Mouse (Mus musculus) cerebellum, postnatal 25 days (tissue): Measurements from ENCODE around the gene Mapk1ip1l.

ENCODE experiments used
- DNase-seq, 2 experiments: peaks; one replicate each; pipeline ENCODE4 v3.0.0; 2021; ENCODE audit warnings: mixed read lengths in 2 of 2

The Mapk1ip1l gene

DNA sequence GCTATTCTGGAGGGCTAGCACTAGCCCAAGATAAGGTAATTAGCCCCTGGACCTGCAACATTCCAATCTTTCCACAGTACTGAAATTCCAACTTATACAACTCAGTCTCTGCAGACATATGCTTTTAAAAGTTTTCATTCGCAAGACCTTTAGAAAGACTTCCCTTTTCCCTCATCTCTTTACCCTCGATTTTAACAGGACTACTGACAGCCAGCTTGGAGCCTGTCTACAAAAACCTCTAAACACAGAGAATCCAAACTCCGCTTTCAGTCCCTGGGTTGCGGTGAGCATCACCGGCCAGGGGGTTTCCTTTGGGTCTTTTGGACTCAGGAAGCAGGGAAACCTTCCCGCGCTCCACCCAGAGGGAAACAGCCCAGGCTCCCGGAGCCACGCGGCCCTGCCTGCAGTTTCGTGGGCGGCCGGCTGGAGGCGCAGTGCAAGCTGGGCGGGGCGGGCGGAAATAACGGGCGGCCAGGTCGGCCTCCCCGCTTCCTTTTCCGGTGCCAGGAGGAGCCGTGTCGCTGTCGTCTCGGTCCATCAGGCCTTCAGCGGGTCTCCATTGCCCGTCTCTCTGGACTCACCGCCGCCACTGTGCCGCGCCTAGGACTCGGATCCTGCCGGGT is at the start of gene Mapk1ip1l:
Mapk1ip1l (plus strand) TSS at position 482 of the 623 bp plus-strand sequence.
- peak; percentile 93 to 96 for DNase-seq

DNA sequence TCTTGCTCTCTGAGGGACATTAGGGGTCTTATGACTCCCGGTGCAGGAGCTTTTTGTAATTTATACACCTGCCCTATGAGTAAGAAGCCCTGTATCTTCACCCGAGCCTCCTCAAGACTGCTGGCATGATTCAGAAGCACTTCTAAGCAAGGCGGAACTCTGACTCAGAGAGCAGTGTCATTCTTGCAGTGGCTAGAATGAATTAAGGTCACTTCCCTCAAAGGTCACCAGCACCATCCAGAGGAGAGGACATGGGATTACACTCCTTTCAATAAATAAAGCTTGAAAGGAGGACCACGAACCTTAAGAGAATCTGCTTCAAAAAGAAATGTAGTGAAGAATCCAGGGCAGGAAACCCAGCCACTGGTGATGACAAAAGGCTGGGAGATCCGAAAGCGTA is 48.2 kb upstream of the Mapk1ip1l start:
- DNase-seq = no peak

DNA sequence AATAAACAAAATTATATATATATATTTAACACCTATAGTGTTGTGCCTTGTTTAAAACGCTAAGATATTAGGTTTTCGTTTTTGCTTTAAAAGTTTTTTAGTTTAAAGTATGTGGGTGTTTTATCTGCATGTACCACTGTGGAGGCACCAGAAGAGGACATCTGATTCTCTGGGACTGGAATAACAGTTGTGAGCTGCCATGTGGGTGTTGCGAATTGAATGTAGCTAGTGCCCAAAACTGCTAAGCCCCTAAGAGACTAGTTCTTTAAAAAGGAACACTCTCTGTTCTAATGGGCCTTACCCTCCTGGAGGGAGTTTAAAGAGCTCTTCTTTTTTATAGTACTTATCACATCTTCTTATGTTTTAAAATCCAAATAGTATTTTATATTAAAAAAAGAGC is 33.2 kb upstream of the Mapk1ip1l start:
- DNase-seq = no peak

DNA sequence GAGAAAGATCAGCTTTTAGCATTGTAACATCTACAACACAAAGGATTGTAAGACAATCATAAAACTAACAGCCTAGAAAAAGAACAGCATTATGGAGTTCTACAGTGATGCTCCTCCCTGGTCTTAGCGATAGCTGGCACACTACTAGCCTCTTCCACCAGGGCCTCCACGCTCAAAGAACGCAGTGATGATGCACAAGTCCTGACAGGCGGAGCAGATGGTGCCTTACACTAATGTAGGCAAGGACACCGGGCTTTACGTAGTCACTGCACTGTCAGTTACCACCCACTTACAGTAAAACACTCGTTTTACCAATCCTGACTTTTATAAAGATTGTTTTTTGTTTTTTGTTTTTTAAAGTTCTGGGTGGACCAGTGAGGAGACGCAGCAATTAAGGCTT is 32.2 kb upstream of the Mapk1ip1l start:
- no peak for DNase-seq

DNA sequence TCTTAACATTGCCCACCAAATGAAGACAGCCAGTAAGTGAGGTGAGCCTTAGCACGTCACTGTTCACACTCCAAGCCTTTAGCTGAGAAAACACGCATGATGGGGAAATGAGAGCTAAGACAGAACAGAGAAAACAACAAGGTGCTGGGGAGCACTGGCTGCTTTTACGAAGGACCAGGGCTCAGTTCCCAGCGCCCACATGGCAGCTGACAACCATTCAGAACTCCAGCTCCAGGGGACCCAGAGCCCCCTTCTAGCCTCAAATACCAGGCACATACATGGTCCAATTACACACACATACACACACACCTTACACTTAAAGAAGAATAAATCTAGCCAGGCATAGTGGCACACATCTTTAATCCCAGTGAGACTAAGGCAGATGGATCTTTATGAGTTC is 29.0 kb upstream of the Mapk1ip1l start:
- no peak for DNase-seq

DNA sequence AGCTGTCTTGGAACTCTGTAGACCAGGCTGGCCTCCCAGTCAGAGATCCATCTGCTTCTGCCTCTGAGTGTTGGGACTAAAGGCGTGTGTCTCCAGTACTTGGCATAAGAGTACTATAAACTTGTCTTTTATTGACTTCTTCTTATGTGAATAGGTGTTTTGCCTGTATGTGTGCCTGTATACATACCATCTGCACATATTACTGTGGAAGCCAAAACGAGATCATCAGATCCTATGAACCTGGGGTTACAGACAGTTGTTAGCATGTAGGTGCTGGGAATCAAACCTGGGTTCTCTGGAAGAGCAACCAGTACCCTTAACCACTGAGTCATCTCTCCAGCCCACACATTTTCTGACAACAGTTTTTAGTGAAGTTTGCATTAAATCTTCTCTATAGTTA is 28.4 kb upstream of the Mapk1ip1l start:
- DNase-seq = no peak

DNA sequence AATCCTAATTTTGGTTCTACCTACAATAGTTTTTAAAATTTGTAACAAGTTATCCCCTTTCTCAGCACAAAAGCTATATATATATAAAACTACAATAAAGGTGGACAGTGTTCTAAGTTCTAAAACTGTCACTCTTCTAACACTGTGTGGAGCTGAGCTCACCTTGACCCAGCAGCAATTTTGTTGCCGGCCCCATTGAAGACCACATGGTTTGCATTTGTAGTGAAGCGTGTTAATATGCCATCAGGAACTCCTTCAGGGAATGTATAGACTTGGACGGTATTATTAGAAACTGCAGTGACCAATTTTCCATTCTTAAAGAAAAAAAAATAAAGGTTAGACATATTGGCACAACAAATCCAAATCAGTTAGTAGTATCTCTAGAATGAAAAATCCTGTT is 24.3 kb upstream of the Mapk1ip1l start:
- DNase-seq = no peak

DNA sequence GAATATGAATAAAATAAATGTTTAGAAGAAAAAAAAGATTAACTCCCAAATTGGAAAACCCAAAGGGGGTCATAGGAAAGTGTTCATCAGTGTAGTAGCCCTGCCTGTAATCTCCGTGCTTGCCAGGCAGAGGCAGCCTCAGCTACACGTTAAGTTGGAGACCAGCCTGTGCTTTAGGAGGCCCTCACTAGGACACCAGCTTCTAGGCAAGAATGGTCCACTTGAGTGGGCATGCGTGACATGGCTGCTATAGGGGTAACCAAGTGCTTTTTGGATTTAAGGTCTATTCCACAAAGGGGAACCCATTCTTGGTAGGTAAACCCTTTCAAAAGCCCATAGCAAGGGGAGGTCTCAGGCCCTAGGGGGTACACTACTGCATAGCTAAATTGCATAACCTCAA is 22.6 kb upstream of the Mapk1ip1l start:
- peak in 1 of 2 experiments; percentile 15 for DNase-seq

DNA sequence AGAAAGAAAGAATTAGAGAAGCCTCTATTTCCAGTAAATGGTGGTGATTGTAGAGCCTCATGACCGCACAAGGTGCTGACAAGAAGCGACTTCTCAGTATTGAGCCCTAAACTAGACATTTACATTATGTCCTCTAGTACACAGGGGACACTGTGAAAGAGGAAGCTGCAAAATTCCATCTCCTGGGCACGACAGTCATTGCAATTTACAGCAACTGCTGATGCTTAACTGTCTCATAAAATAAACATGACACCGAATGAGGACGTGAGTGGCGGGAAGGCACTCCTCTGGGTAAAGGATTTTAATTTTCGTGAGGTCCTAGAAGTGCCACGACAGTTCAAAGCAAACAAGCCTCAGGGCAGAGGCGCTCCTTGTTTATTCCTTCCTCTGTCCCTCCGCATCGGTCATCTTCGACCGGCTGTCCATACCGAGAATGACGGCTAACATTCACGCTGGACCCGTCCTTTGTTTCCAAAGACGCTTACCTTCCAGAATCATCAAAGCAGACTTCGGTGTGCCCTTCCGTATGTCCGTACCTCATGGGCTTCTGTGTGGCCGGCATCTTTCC is 21.9 kb upstream of the Mapk1ip1l start:
- no peak for DNase-seq

DNA sequence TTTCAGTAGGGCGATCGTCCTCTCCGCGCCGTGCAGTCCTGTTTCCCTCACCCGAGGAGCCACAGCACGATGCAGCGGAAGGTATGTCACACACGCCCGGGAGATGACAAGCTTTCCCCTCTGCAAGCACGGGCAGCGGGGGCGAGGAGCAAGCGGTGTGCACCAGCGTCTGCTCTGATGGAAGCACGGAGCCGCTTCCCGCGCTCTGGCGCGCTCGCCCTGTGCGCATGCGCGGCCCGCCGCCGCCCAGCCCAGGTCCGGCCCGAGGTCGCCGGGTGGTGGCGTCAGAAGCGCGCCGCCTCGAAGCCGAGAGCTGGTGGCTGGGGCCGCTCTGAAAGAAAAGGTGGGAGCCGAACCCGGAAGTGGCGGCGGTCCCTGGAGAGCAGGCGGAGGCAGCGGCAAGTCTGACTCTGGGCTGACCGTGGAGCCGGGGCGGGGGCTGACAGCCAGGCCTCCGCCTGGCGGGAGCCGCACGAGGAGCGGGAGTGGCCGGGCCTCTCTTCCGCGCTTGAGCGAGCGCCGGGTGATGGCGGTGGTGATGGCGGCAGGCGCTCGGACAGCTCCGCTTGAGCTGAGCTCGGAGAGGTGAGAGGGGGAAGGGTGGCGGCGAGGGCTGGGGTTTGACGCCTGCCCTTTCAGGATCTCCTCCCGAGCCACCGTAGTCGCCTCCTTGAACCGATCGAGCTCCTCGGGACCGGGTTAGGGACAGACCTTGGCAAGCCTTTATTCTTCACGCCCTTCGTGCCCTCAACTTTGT is 21.3 kb upstream of the Mapk1ip1l start, which contains the start of the genes Wdhd1 and Socs4:
Wdhd1 (minus strand) TSS at position 221 of the 757 bp plus-strand sequence.
Socs4 (plus strand) TSS at position 295 of the 757 bp plus-strand sequence.
- DNase-seq = peak; percentile 98

DNA sequence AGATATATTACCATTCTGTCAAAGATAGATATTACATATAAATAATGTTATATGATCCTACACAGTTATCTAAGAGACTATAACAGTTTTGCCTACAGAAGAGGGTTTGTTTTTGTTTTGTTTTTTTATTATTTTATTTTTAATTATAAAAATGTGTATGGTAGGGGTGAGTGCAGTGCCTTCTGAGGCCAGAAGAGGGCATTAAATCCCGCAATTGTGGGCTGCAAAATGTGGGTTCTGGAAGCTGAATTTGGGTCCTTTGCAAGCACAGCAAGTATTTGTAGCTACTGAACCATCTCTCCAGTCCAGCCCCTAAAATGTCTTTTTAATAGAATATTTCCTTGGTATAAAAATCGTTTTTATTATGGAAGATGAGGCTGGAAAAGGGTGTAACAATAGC is 19.0 kb upstream of the Mapk1ip1l start:
- no peak for DNase-seq

DNA sequence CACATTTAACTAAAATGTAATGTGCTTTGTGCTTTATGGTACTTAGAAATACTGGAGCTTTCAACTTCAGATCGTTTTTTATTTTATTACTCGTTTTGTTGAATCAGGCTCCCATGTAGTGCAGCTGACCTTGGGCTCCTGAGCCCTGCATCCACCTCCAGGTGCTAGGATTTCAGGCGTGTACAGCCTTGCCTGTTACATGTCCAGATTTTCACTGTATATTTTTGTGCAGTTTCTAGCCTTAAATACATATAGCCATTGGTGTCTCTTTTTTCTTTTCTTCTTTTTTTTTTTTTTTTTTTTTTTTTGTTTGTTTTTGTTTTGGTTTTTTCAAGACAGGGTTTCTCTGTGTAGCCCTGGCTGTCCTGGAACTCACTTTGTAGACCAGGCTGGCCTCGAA is 16.5 kb upstream of the Mapk1ip1l start:
- DNase-seq = no peak

DNA sequence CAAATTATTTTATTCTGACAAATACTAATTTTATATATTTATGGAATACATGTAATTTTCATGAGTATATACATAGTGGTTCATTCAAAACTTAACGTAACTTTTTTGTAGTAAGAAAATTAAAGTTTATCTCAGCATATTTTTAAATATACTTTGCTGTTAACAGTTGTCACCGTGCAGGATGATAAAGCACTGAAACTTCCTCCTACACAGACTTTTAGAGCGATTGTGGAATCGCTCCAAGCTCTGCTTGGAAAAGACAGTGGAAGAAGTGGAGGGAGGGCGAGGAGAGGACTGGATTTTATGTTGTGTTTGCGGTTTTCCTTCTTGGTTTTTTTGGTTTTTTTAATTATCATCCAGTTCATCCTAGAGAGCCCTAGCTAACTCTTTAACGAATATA is 14.5 kb upstream of the Mapk1ip1l start:
- no peak for DNase-seq

DNA sequence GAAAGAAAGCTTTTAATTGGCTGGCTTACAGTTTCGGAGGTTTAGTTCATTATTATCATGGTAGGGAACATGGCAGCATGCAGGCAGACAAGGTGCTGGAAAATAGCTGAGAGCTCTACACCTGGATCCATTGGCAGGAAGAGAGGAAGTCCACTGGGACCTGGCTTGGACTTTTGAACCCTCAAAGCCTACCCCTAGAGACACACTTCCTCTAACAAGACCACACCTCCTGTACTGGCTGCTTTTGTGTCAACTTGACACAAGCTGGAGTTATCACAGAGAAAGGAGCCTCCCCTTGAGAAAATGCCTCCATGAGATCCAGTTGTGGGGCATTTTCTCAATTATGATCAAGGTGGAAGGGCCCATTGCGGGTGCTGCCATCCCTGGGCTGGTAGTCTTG is 12.8 kb upstream of the Mapk1ip1l start:
- DNase-seq = no peak

DNA sequence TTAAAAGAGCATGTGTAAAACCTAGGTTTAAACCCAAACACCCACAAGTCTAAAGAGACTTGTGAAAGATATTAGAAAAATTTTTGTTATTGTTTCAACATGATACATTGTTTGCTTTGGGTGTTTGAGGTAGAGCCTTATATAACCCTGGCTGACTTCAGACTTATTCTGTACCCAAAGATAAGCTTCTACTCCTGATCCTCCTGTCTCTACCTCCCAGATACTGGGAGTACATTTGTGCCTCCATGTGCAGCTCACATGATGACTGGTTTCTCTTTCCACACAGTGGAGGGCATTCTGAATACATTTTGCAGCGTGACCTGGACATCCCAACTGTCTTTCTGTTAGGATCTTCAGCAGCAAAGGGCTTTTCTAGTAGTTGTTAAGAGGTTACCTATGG is 11.9 kb upstream of the Mapk1ip1l start:
- DNase-seq = no peak

DNA sequence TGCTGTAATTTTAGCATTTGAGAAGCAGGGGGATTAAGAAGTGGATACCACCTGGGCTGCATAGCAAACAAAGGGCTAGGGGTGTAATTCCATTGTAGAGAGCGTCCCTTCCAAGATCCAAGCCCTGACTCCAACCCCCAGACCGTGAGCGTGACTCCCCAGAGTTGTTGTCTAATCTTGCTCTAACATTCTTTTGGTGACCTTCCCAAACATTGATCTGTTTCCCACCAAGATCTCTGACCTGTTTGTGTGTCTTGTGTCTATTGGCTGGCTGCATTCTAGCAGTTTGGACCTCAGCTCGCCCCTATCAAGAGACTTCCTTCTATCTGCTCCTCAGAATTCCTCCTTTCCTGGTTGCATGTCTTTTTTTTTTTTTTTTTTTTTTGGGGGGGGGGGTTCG is 11.0 kb upstream of the Mapk1ip1l start:
- no peak for DNase-seq

DNA sequence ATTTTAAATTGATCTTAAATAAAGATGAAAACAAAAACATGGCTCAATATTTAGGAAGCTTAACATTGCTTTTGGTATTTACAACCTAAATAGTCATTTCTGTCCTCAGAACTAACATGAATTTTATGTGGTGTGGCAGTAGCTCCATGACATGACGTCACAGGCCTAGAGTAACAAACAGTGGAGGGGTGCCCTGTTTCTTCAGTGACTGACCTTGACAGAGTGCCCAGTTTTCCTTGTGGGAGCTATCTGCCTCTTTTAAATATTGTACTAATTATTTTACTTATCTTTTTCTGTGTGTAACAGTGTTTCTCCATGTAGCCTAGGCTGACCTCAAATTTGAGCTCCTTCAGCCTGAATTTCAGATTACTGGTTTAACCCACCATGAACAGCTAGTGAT is 6.3 kb upstream of the Mapk1ip1l start:
- no peak for DNase-seq

DNA sequence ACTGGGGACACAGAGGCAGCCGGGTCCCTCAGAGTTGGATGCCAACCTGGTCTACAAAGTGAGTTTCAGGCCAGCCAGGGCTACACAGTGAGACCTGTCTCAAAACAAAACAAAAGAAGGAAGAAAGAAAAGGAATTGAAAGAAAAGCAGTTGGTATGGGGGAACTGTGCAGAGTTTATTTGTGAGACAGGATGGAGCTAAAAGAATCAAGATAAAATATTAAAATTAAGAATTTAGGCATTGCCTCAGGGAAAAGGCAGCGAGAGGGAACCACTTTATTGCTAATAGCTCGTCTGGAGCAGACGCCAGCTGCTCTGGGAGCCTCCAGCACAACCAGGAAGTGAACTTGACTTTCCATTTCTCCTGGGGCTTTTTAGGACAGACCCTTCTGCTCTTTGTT is 3.9 kb upstream of the Mapk1ip1l start:
- no peak for DNase-seq

DNA sequence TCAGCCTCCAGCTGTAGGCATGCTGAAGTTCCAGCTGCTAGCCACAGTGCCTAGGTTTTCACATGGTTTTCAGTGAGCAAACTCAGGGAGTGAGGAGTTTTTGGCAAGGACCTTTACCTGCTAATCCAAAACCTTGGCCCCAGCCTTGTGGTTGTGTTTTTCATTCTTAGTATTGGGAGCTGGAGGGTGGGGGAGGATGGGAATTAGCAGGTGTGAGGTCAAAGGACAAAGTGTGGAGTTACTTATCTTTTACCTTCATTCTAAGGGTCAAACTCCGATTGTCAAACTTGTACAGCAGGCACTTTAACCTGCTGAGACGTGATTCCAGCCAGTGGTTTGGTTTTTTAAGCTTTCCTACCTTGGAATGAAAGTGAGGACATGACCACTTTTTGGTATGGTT is 1.8 kb upstream of the Mapk1ip1l start:
- DNase-seq = no peak

DNA sequence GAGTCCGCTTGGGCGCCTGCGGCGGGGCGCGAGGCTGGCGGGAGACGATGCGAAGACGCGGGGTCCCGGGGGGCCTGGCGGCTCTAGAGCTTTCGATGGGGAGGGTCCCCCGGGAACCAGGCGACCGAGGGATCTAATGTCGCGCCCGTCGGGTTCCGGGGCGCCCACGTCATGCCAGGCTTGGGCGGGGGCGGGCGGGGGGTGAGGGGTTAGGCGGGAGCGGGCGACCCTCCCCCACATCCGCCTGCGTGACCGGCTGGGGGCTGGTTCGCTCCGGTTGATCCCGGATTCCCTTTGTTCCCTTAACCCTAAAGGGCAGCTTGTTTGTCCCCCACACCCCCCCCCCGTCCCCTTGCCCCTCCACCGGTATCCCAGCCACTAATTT is 334 bp downstream of the Mapk1ip1l start:
- DNase-seq = no peak

DNA sequence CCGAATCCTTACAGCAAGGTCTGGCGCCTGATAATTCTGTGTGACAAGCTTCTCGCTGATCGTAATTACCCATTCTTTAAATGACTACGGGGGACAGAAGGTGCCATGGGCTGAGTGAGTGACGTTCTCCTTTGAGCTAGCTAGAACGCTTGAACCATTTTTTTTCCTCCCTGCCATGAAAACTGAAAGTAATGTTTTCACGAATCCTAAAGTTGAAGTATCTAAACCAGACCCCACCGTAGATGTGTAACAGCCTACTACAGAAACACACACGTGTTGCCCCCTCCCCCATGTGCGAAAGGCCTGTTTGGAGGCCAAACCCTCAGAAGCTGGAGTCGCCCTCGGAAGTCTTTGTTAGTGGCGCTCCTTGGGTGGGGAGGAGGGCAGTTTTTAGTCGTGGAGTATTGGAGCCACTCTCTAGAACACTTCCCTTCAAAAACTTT is 774 bp downstream of the Mapk1ip1l start:
- peak in 1 of 2 experiments; percentile 25 for DNase-seq

DNA sequence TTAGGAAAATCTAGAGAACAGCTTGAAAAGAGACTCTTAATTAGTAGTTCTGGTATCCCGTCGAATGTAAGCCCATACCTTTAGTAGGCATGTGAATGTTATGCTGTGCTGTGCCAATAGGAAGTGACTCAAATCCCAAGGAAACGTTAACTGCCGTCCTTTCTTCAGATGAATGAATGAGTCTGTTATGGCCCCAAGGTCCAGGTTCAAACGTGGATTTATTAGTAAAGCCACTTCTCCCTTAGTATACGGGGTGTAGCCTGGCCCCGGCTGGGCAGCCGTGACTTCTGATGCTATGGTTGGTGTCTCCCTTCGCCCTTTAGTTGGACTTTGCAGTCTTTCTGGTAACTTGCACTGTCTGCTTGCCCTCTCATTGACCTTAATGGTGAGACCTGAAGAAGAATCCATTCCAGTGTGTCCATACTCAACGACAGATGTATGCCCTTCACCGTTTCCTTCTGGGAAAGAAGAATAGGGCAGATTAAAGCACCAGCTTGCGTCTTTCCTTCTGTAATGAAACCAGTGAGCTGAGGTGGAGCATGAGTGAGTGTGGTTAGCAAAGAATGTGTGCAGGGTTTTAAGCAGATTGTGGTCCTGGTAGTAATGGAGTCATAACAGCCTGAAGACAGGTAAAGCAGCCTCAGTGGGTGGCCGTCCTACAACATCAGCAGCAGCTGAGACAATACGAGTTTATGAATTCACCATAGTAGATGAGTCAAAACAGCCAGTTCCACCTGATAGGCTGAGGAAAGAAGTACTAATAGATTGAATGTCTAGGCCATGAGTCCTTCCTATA is 5.0 kb downstream of the Mapk1ip1l start:
- DNase-seq = no peak

DNA sequence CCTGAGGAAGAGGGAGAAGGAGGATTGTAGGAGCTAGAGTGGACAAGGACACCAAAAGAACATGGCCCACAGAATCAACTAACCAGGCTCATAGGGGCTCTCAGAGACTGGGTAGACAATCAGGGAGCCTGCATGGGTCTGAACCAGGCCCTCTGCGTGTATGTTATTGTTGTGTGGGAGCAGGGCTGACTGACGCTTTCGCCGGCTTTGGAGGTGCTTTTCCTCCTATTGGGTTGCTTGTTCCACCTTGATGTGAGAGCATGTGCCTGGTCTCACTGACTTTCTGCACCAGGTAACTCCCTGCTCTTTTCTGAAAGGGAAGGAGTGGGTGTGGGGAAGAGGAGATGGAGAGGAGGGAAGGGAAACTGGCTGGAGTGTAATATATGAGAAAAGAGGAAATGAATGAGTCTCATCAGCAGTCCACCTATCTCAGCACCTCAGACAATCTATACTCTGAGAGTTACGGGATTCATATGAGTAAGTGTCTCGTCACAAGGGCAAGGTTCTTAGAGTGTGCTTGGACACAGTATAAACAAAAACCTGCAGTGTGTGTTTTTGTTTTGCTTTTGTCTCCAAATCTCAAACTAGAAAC is 6.8 kb downstream of the Mapk1ip1l start:
- DNase-seq = no peak
